In genomic region chr13:60047791-60048730, GRCm38 (mm10) we compare ENCODE assay signal across 9 mouse cellular contexts.
DNase-seq lines count a peak whose midpoint lies in the region; ATAC-seq lines count a peak whose summit lies in the region.
"Had no signal": no experiment of that assay in that cellular context is flagged by ENCODE, and none has a peak within 500 bp of the region (broad histone marks: within the 10 kb centered on the region; RNA-seq: fewer than 3 reads in every experiment).

No protein-coding gene starts in this region.

- no peaks in the 10 kb centered on the region for H3K27me3 ChIP-seq in lung, embryonic 16.5 days (ENCODE audit: control insufficient read depth, insufficient read depth, low read depth, low read length)
- H3K27me3 ChIP-seq: megakaryocyte, embryonic 14.5 days had no signal

- no peaks in the 10 kb centered on the region for H3K9me3 ChIP-seq in lung, embryonic 16.5 days (ENCODE audit: control insufficient read depth, low read length)

- no peak overlapping the region for H3K4me3 ChIP-seq in lung, embryonic 16.5 days (ENCODE audit: low read length)

- no peak overlapping the region for H3K27ac ChIP-seq in lung, embryonic 16.5 days (ENCODE audit: low read length)

- no peak overlapping the region for H3K9ac ChIP-seq in lung, embryonic 16.5 days (ENCODE audit: low read length)

- 46% methylated on average over 9 of the region's 9 CpGs for WGBS in lung, embryonic 16.5 days

- H3K4me1 ChIP-seq in lung, embryonic 16.5 days (replicated peaks; ENCODE audit: control insufficient read depth, insufficient read depth, low read length), result peaks cover 12% of the 10 kb centered on the region
- H3K4me1 ChIP-seq: megakaryocyte, embryonic 14.5 days had no signal

- no peak for DNase-seq in frontal cortex, postnatal 10 days (ENCODE audit: low spot score in 2 of 2)
- no peak for DNase-seq in lung, postnatal 25 days (ENCODE audit: low spot score)
- peak; percentile 35 to 45 for DNase-seq in heart, postnatal 10 days
- peak; percentile 42 to 44 for DNase-seq in right cerebral cortex, postnatal 36 days (ENCODE audit: low spot score in 2 of 2)
- DNase-seq in spleen, adult 12 weeks (ENCODE audit: low spot score), result no peak
- no peak for DNase-seq in adrenal gland, adult (ENCODE audit: inconsistent age in 2 of 2, low spot score in 1 of 2)

- no peaks in the 10 kb centered on the region for H3K36me3 ChIP-seq in lung, embryonic 16.5 days (ENCODE audit: control insufficient read depth, insufficient read depth, low read length)

- H3K4me2 ChIP-seq in lung, embryonic 16.5 days (ENCODE audit: low read depth, low read length), result no peak overlapping the region

- intact Hi-C loops in heart, postnatal 10 days (cut with DNase I), result no loop called here

- peak; percentile 87 for ATAC-seq in frontal cortex, adult (ENCODE audit: low TSS enrichment)
- ATAC-seq in lung, embryonic 16.5 days (ENCODE audit: low read depth), result peak; percentile 45; the same call in 1 of the 2 replicates

Comparison
In these comparisons a context has a peak if more than half of its experiments do, and no peak if none do; other contexts are left out.
1. DNase-seq: peak in heart, postnatal 10 days (2 of 2) and right cerebral cortex, postnatal 36 days (2 of 2); none in frontal cortex, postnatal 10 days (0 of 2), lung, postnatal 25 days (single experiment), spleen, adult 12 weeks (single experiment) and adrenal gland, adult (0 of 2).